Comparison of ENCODE assay signal across 29 mouse cellular contexts in the genomic region with DNA sequence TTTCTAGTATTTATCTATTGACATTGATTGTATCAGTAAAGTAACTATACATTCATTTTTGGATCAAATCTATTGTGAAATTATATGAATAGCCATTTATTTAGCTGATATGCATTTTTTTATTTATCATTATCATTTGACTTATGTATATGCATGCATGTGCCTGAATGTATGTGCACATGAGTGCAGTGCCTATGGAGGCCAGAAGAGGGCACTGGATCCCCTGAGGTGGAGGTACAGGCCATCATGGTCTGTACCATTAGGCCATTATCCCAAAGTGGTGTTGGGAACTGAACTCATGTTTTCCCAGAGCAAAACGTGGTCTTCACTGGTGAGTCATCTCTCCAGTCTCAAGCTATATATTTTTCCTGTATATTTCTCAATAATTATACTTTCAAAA.
DNase-seq lines count a peak whose midpoint lies in the region; ATAC-seq and TF ChIP-seq lines count a peak whose summit lies in the region.
"Had no signal": no experiment of that assay in that cellular context is flagged by ENCODE, and none has a peak within 500 bp of the region (broad histone marks: within the 10 kb centered on the region; RNA-seq: fewer than 3 reads in every experiment).

No protein-coding gene starts in this region.

- intact Hi-C loops in heart, postnatal 14 days (cut with DNase I): no loop called here

- H3K4me2 ChIP-seq in liver, embryonic 14.5 days (ENCODE audit: low read depth): no peak overlapping the region
- no peak overlapping the region for H3K4me2 ChIP-seq in liver, embryonic 12.5 days
- H3K4me2 ChIP-seq in stomach, postnatal 0 days (replicated peaks; ENCODE audit: low read depth): no peak overlapping the region
- H3K4me2 ChIP-seq: embryonic facial prominence, embryonic 12.5 days; forebrain, embryonic 15.5 days; heart, embryonic 15.5 days; hindbrain, embryonic 13.5 days; liver, embryonic 13.5 days; lung, embryonic 15.5 days had no signal

- H3K27me3 ChIP-seq in liver, embryonic 14.5 days (ENCODE audit: control insufficient read depth, insufficient read depth, low read length): no peaks in the 10 kb centered on the region
- no peaks in the 10 kb centered on the region for H3K27me3 ChIP-seq in liver, embryonic 12.5 days (replicated peaks)
- H3K27me3 ChIP-seq in testis, adult 2 months (ENCODE audit: control insufficient read depth, insufficient read depth, low read length): no peaks in the 10 kb centered on the region
- H3K27me3 ChIP-seq in MEL (ENCODE audit: control insufficient read depth in 1 of 2, insufficient read depth in 2 of 2, low read length in 2 of 2): no peaks in the 10 kb centered on the region
- H3K27me3 ChIP-seq in stomach, postnatal 0 days (ENCODE audit: control insufficient read depth, insufficient read depth, low read length): no peaks in the 10 kb centered on the region
- H3K27me3 ChIP-seq: CH12.LX; embryonic facial prominence, embryonic 12.5 days; forebrain, embryonic 15.5 days; heart, embryonic 15.5 days; hindbrain, embryonic 13.5 days; liver, embryonic 13.5 days; lung, embryonic 15.5 days had no signal

- H3K9ac ChIP-seq in liver, embryonic 14.5 days (replicated peaks): no peak overlapping the region
- no peak overlapping the region for H3K9ac ChIP-seq in liver, embryonic 12.5 days
- no peak overlapping the region for H3K9ac ChIP-seq in MEL (ENCODE audit: control insufficient read depth, low read depth, low read length, poor library complexity, severe bottlenecking)
- no peak overlapping the region for H3K9ac ChIP-seq in stomach, postnatal 0 days (ENCODE audit: low read length)
- H3K9ac ChIP-seq: embryonic facial prominence, embryonic 12.5 days; forebrain, embryonic 15.5 days; heart, embryonic 15.5 days; hindbrain, embryonic 13.5 days; liver, embryonic 13.5 days; lung, embryonic 15.5 days had no signal

- no peaks in the 10 kb centered on the region for H3K4me1 ChIP-seq in liver, embryonic 14.5 days (replicated peaks; ENCODE audit: control insufficient read depth in 2 of 2, insufficient read depth in 2 of 2, low read length in 1 of 2)
- no peaks in the 10 kb centered on the region for H3K4me1 ChIP-seq in liver, embryonic 12.5 days
- H3K4me1 ChIP-seq in testis, adult 2 months (ENCODE audit: control insufficient read depth, insufficient read depth, low read length): no peaks in the 10 kb centered on the region
- no peaks in the 10 kb centered on the region for H3K4me1 ChIP-seq in MEL (ENCODE audit: control insufficient read depth in 1 of 2, insufficient read depth in 2 of 2, low read length in 2 of 2)
- H3K4me1 ChIP-seq in stomach, postnatal 0 days (replicated peaks; ENCODE audit: control insufficient read depth, insufficient read depth): no peaks in the 10 kb centered on the region
- H3K4me1 ChIP-seq: embryonic facial prominence, embryonic 12.5 days; forebrain, embryonic 15.5 days; heart, embryonic 10.5 days; heart, embryonic 15.5 days; hindbrain, embryonic 13.5 days; liver, embryonic 13.5 days; lung, embryonic 15.5 days; midbrain, embryonic 10.5 days had no signal

- TF ChIP-seq POLR2A in testis, adult 2 months (IDR thresholded peaks at IDR 0.05; ENCODE audit: control insufficient read depth, low read depth, low read length): no peak
- TF ChIP-seq POLR2A in MEL (IDR thresholded peaks at IDR 0.05; ENCODE audit: control insufficient read depth in 1 of 2, insufficient read depth in 1 of 2, low read depth in 1 of 2, low read length in 2 of 2, poor library complexity in 1 of 2): no peak

- no peak overlapping the region for H3K4me3 ChIP-seq in liver, embryonic 14.5 days (ENCODE audit: insufficient read depth in 1 of 2, low read depth in 2 of 2, low read length in 2 of 2)
- no peak overlapping the region for H3K4me3 ChIP-seq in liver, embryonic 12.5 days
- no peak overlapping the region for H3K4me3 ChIP-seq in testis, adult 2 months (ENCODE audit: control insufficient read depth, low read depth, low read length)
- H3K4me3 ChIP-seq in MEL (ENCODE audit: control insufficient read depth in 1 of 2, insufficient read depth in 1 of 2, low read depth in 2 of 2, low read length in 2 of 2): no peak overlapping the region
- H3K4me3 ChIP-seq in stomach, postnatal 0 days (ENCODE audit: low read depth, low read length): no peak overlapping the region
- H3K4me3 ChIP-seq: embryonic facial prominence, embryonic 12.5 days; forebrain, embryonic 15.5 days; heart, embryonic 10.5 days; heart, embryonic 15.5 days; hindbrain, embryonic 13.5 days; liver, embryonic 13.5 days; lung, embryonic 15.5 days; midbrain, embryonic 10.5 days had no signal

- TF ChIP-seq CTCF in liver, embryonic 14.5 days (IDR thresholded peaks at IDR 0.05; ENCODE audit: low read depth): peak; percentile 28; the same call in 1 of the 2 replicates
- peak; percentile 45; the same call in 1 of the 2 replicates for TF ChIP-seq CTCF in testis, adult 2 months (IDR thresholded peaks at IDR 0.05; ENCODE audit: control insufficient read depth, insufficient read depth, insufficient replicate concordance, low read depth, low read length)
- TF ChIP-seq CTCF in MEL (IDR thresholded peaks at IDR 0.05 in 2 of 3, conservative IDR thresholded peaks at IDR 0.05 in 1 of 3; ENCODE audit: control insufficient read depth in 1 of 3, insufficient read depth in 1 of 3, low read depth in 2 of 3, low read length in 3 of 3, poor library complexity in 1 of 3, severe bottlenecking in 1 of 3): peak in 2 of 3 experiments; percentile 15 to 16; a peak in 3 of 6 replicates
- TF ChIP-seq CTCF in stomach, postnatal 0 days (IDR thresholded peaks at IDR 0.05; ENCODE audit: low read depth): peak; percentile 22; the same call in 1 of the 2 replicates

- H3K79me2 ChIP-seq in MEL (ENCODE audit: control insufficient read depth, insufficient read depth, low read length, poor library complexity): no peaks in the 10 kb centered on the region

- TF ChIP-seq RAD21 in MEL (IDR thresholded peaks at IDR 0.05; ENCODE audit: low read depth, low read length): no peak

- TF ChIP-seq EP300 in liver, embryonic 14.5 days (IDR thresholded peaks at IDR 0.05; ENCODE audit: low read depth): no peak
- TF ChIP-seq EP300 in MEL (IDR thresholded peaks at IDR 0.05; ENCODE audit: low read depth in 1 of 2, low read length in 2 of 2): no peak
- no peak for TF ChIP-seq EP300 in stomach, postnatal 0 days (optimal IDR thresholded peaks at IDR 0.05)

- ATAC-seq in liver, embryonic 14.5 days (ENCODE audit: insufficient read depth): no peak
- no peak for ATAC-seq in liver, embryonic 12.5 days
- ATAC-seq in stomach, postnatal 0 days (ENCODE audit: low FRiP score, low TSS enrichment): no peak
- ATAC-seq: intestine, postnatal 0 days had no signal

- no peak overlapping the region for H3K27ac ChIP-seq in liver, embryonic 14.5 days
- H3K27ac ChIP-seq in liver, embryonic 12.5 days: no peak overlapping the region
- no peak overlapping the region for H3K27ac ChIP-seq in testis, adult 2 months (ENCODE audit: control insufficient read depth, insufficient read depth, low read depth, low read length)
- no peak overlapping the region for H3K27ac ChIP-seq in MEL (ENCODE audit: control insufficient read depth, low read depth, low read length)
- no peak overlapping the region for H3K27ac ChIP-seq in stomach, postnatal 0 days (replicated peaks)
- H3K27ac ChIP-seq: embryonic facial prominence, embryonic 12.5 days; forebrain, embryonic 15.5 days; heart, embryonic 10.5 days; heart, embryonic 15.5 days; hindbrain, embryonic 13.5 days; liver, embryonic 13.5 days; lung, embryonic 15.5 days; midbrain, embryonic 10.5 days had no signal

- 67% methylated on average over 1 of the region's 1 CpGs for WGBS in liver, embryonic 14.5 days (ENCODE audit: insufficient replicate concordance)
- WGBS in liver, embryonic 12.5 days (ENCODE audit: insufficient replicate concordance): 63% methylated on average over 1 of the region's 1 CpGs
- WGBS in stomach, postnatal 0 days: 94% methylated on average over 1 of the region's 1 CpGs

- no peak for DNase-seq in liver, embryonic 14.5 days (ENCODE audit: low read depth in 3 of 3, low spot score in 3 of 3)
- DNase-seq in testis, postnatal 14 days (ENCODE audit: low spot score): no peak
- DNase-seq in MEL (ENCODE audit: low read depth, low spot score): peak; percentile 2
- no peak for DNase-seq in stomach, postnatal 0 days (ENCODE audit: low spot score)
- DNase-seq in frontal cortex, adult 2 months (ENCODE audit: extremely low spot score in 1 of 2, low spot score in 1 of 2): no peak
- no peak for DNase-seq in heart, postnatal 14 days
- DNase-seq: adrenal gland, postnatal 14 days; cerebellum, adult 11-12 months; cerebellum, adult 9-11 months; embryo, embryonic 11 days; gastrocnemius, postnatal 10 days; heart, postnatal 36 days; kidney, adult 9 months; kidney, postnatal 10 days; left cerebral cortex, postnatal 4 days; liver, embryonic 13.5 days; right cerebral cortex, postnatal 25 days; spleen, adult 18-20 months had no signal

- no peaks in the 10 kb centered on the region for H3K9me3 ChIP-seq in liver, embryonic 14.5 days (ENCODE audit: control insufficient read depth, low read length)
- no peaks in the 10 kb centered on the region for H3K9me3 ChIP-seq in liver, embryonic 12.5 days (replicated peaks)
- H3K9me3 ChIP-seq in MEL (replicated peaks; ENCODE audit: insufficient read depth, low read length): no peaks in the 10 kb centered on the region
- H3K9me3 ChIP-seq in stomach, postnatal 0 days (ENCODE audit: control insufficient read depth, low read length): no peaks in the 10 kb centered on the region
- H3K9me3 ChIP-seq: embryonic facial prominence, embryonic 12.5 days; forebrain, embryonic 15.5 days; heart, embryonic 10.5 days; heart, embryonic 15.5 days; hindbrain, embryonic 13.5 days; lung, embryonic 15.5 days; midbrain, embryonic 10.5 days had no signal

- no peaks in the 10 kb centered on the region for H3K36me3 ChIP-seq in liver, embryonic 14.5 days (replicated peaks; ENCODE audit: control insufficient read depth, insufficient read depth, low read depth)
- no peaks in the 10 kb centered on the region for H3K36me3 ChIP-seq in liver, embryonic 12.5 days
- no peaks in the 10 kb centered on the region for H3K36me3 ChIP-seq in testis, adult 2 months (ENCODE audit: control insufficient read depth, insufficient read depth, low read length)
- no peaks in the 10 kb centered on the region for H3K36me3 ChIP-seq in MEL (ENCODE audit: control insufficient read depth in 1 of 2, insufficient read depth in 2 of 2, low read length in 2 of 2)
- H3K36me3 ChIP-seq in stomach, postnatal 0 days (ENCODE audit: control insufficient read depth, insufficient read depth, low read length): no peaks in the 10 kb centered on the region
- H3K36me3 ChIP-seq: embryonic facial prominence, embryonic 12.5 days; forebrain, embryonic 15.5 days; heart, embryonic 10.5 days; heart, embryonic 15.5 days; hindbrain, embryonic 13.5 days; liver, embryonic 13.5 days; lung, embryonic 15.5 days; midbrain, embryonic 10.5 days had no signal

TF ChIP-seq in MEL, 35 proteins besides CTCF, POLR2A, EP300 and RAD21 (continues in another document):
- TF ChIP-seq POLR2AphosphoS5 (IDR thresholded peaks at IDR 0.05; ENCODE audit: borderline replicate concordance, low read depth, low read length): no peak
- TF ChIP-seq GABPA (IDR thresholded peaks at IDR 0.05; ENCODE audit: low read depth, low read length): no peak
- no peak for TF ChIP-seq HCFC1 (IDR thresholded peaks at IDR 0.05; ENCODE audit: low read depth, low read length)
- TF ChIP-seq NRF1 (IDR thresholded peaks at IDR 0.05; ENCODE audit: insufficient read depth, low read depth, low read length, poor library complexity, severe bottlenecking): no peak
